Mouse (Mus musculus) cerebellum, adult 11-12 months (tissue): ENCODE results near the gene Sigirr.

Experiments
- DNase-seq: peaks from one replicate; pipeline ENCODE4 v3.0.0; 2022

Gene Sigirr

GRCm38 (mm10) chr7:141099911-141100691 lies at the start of gene Sigirr:
TSS of gene Sigirr (minus strand) at chr7:141100572.
- DNase-seq, result no peak

- DNase-seq, result no peak
Measured at GRCm38 (mm10) chr7:141148639-141149038, 48.3 kb upstream of the Sigirr start.

GRCm38 (mm10) chr7:141147044-141147443 lies 46.7 kb upstream of the Sigirr start:
- peak; percentile 60 for DNase-seq

- peak; percentile 42 for DNase-seq
Measured at GRCm38 (mm10) chr7:141146043-141146595, 45.7 kb upstream of the Sigirr start.

- DNase-seq, result peak; percentile 63
Measured at GRCm38 (mm10) chr7:141145403-141145802, 45.0 kb upstream of the Sigirr start.

- DNase-seq, result no peak
Measured at GRCm38 (mm10) chr7:141144650-141145049, 44.3 kb upstream of the Sigirr start.

GRCm38 (mm10) chr7:141143861-141144260 lies 43.5 kb upstream of the Sigirr start:
- no peak for DNase-seq

- DNase-seq, result peak; percentile 49
Measured at GRCm38 (mm10) chr7:141143112-141143511, 42.7 kb upstream of the Sigirr start.

GRCm38 (mm10) chr7:141141326-141141725 lies 41.0 kb upstream of the Sigirr start:
- DNase-seq, result no peak

GRCm38 (mm10) chr7:141131904-141132755 lies 31.8 kb upstream of the Sigirr start:
- no peak for DNase-seq

- DNase-seq, result peak; percentile 89
Measured at GRCm38 (mm10) chr7:141131024-141131820, 30.9 kb upstream of the Sigirr start.

- DNase-seq, result no peak
Measured at GRCm38 (mm10) chr7:141123517-141123856, 23.1 kb upstream of the Sigirr start.

GRCm38 (mm10) chr7:141122689-141123516 lies 22.5 kb upstream of the Sigirr start:
- DNase-seq, result peak; percentile 94

GRCm38 (mm10) chr7:141122245-141122644 lies 21.9 kb upstream of the Sigirr start, which contains the start of gene Ptdss2:
TSS of gene Ptdss2 (plus strand) at chr7:141122382.
- DNase-seq, result peak; percentile 38

GRCm38 (mm10) chr7:141121051-141121531 lies 20.7 kb upstream of the Sigirr start:
- peak; percentile 28 for DNase-seq

- no peak for DNase-seq
Measured at GRCm38 (mm10) chr7:141120605-141121004, 20.2 kb upstream of the Sigirr start.

- DNase-seq, result no peak
Measured at GRCm38 (mm10) chr7:141119487-141119886, 19.1 kb upstream of the Sigirr start.

GRCm38 (mm10) chr7:141117636-141118035 lies 17.3 kb upstream of the Sigirr start, which contains the start of gene Ano9:
TSS of gene Ano9 (minus strand) at chr7:141117806.
- no peak for DNase-seq

GRCm38 (mm10) chr7:141115874-141116273 lies 15.5 kb upstream of the Sigirr start:
- no peak for DNase-seq

- no peak for DNase-seq
Measured at GRCm38 (mm10) chr7:141103161-141103560, 2.8 kb upstream of the Sigirr start.

GRCm38 (mm10) chr7:141097177-141097576 lies 3.2 kb downstream of the Sigirr start:
- DNase-seq, result no peak
